Mouse (Mus musculus) C3H10T1/2 (cell line): ENCODE measurements around the gene Olfr347. TPM values are rescaled to one million over a fixed set of nuclear protein-coding genes. Genes with fewer than 3 reads are reported as not detected.

Experiments
- polyA plus RNA-seq, 2 experiments: library from polyadenylated mRNA; unstranded; fragments of >200 nt; fragmentation: generic; extraction: Trizol; gene quantifications; one replicate each; pipeline ENCODE4 v1.2.1; 2012; ENCODE audit warnings: missing spikeins in 2 of 2

Olfr347 gene
- not detected for polyA plus RNA-seq

DNA sequence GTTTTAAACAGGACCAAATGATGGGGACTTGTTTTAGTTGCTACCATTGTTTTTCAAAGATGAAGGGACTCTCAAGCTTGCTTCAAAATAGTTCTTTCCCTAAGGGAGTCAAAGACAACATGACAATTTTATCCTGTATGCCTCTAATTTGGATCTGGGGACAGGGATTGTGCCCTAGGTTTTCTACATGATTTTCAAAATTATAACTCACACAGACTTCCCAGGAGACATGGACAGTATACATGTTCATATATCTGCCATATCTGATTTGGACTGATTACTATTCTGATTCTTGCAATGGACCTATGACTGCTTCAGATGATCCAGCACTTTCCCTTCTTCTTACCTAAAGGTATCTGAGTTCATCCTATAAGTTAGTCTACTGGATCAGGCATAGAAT, at the start of gene Olfr347:
Gene Olfr347, plus strand, starts transcription at position 301 of the 400 bp plus-strand sequence.

GRCm38 (mm10) chr2:36685488-36685887, 46.2 kb upstream of the Olfr347 start, which contains the start of gene Olfr346:
Gene Olfr346 (plus strand): TSS chr2:36685788.

DNA sequence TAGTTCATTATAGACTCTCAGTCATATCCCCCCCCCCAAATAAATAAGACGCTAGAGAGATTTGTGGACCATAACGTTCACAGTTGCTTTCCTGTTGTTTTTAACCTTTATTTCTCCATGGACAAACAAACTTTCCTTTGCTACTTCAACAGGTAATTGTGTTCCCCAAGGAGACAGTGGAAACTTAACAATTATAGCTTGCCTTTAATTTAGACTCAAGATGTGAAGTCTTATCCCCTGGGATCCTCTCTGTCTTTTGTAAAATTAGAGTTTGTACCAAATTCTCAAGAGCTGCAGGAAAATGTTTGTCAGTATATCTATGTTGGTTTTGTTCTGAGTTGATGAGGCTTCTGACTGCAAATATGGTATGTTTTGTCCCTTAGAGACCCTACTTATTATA, 52.3 kb downstream of the Olfr347 start, which contains the start of gene Olfr348:
Gene Olfr348, plus strand, starts transcription at position 301 of the 400 bp plus-strand sequence.

Other genes starting within 250 kb of the Olfr347 start
- not detected for gene Olfr341, start 249.4 kb upstream of the Olfr347 start, polyA plus RNA-seq
- gene Olfr342, start 206.9 kb upstream of the Olfr347 start, polyA plus RNA-seq = not detected
- not detected for gene Olfr344, start 165.2 kb upstream of the Olfr347 start, polyA plus RNA-seq
- not detected for gene Olfr345, start 91.9 kb upstream of the Olfr347 start, polyA plus RNA-seq
- not detected for gene Olfr346, start 46.1 kb upstream of the Olfr347 start, polyA plus RNA-seq
- gene Olfr348, start 52.4 kb downstream of the Olfr347 start, polyA plus RNA-seq = not detected
- gene Olfr50, start 58.6 kb downstream of the Olfr347 start, polyA plus RNA-seq = not detected
- not detected for gene Olfr3, start 85.1 kb downstream of the Olfr347 start, polyA plus RNA-seq
- not detected for gene Olfr350, start 114.4 kb downstream of the Olfr347 start, polyA plus RNA-seq
- gene Olfr351, start 130.8 kb downstream of the Olfr347 start, polyA plus RNA-seq = not detected
- not detected for gene Olfr352, start 136.6 kb downstream of the Olfr347 start, polyA plus RNA-seq
- not detected for gene Olfr353, start 161.0 kb downstream of the Olfr347 start, polyA plus RNA-seq
- not detected for gene Olfr354, start 173.8 kb downstream of the Olfr347 start, polyA plus RNA-seq
- gene Olfr355, start 197.0 kb downstream of the Olfr347 start, polyA plus RNA-seq = not detected
- gene Olfr356, start 205.2 kb downstream of the Olfr347 start, polyA plus RNA-seq = not detected